Mouse (Mus musculus): ENCODE measurements around the gene Map10. TPM values are rescaled to one million over a fixed set of nuclear protein-coding genes. Genes with fewer than 3 reads are reported as not detected.
A peak's percentile ranks its signal among the peaks of the same experiment; 100 is the strongest.

Gene Map10
- polyA plus RNA-seq, 1 experiment from 2014 or later = 8.2 TPM

- no peaks in the 10 kb centered on the region for H3K27me3 ChIP-seq (replicated peaks)
- H3K4me1 ChIP-seq (replicated peaks) = peaks cover 28% of the 10 kb centered on the region
- H3K9me3 ChIP-seq (replicated peaks) = peaks cover 21% of the 10 kb centered on the region
- WGBS = 93% methylated on average over 6 of the region's 6 CpGs
- no peak for ATAC-seq (ENCODE audit: insufficient number of reproducible peaks, low FRiP score)
- H3K4me3 ChIP-seq = peak overlapping the region; percentile 64
- peaks cover 18% of the 10 kb centered on the region for H3K36me3 ChIP-seq
- no peak overlapping the region for H3K27ac ChIP-seq (ENCODE audit: poor library complexity, severe bottlenecking)
- peak overlapping the region; percentile 84 for H3K4me2 ChIP-seq
- H3K9ac ChIP-seq = peak overlapping the region; percentile 76
These were observed 802 bp downstream of the Map10 start for GRCm38 (mm10) chr8:125670420-125670819.

DNA sequence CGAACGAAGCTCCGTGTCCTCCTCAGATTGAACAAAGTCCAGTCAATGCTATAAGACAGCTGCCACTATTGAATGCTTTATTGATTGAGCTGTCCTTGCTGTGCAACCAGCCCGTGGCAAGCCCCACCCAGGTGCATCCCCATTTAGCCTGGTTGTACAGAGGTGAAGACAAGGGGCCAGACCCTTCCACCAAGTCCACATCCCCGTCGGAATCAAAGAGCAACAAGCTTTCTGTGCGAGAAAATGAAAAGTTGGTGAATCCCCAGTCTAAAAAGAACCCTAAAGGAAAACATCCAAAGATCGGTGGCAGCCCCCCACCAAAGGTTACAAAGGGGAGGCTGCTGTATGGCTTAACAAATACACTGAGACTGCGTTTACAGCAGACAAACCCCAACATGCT, 1.3 kb downstream of the Map10 start:
- Histone ChIP-seq H3K4me1 (replicated peaks) (peaks cover 24% of the 10 kb centered on the region), H3K36me3 (peaks cover 18% of the 10 kb centered on the region), H3K9ac (no peak overlapping the region), H3K27me3 (replicated peaks) (no peaks in the 10 kb centered on the region), H3K9me3 (replicated peaks) (peaks cover 21% of the 10 kb centered on the region), H3K4me3 (no peak overlapping the region), H3K4me2 (no peak overlapping the region), H3K27ac (ENCODE audit: poor library complexity, severe bottlenecking) (no peak overlapping the region)
- 93% methylated on average over 9 of the region's 9 CpGs for WGBS
- no peak for ATAC-seq (ENCODE audit: insufficient number of reproducible peaks, low FRiP score)

GRCm38 (mm10) chr8:125671371-125671770, 1.8 kb downstream of the Map10 start:
- Histone ChIP-seq H3K9me3 (replicated peaks) (peaks cover 21% of the 10 kb centered on the region), H3K9ac (no peak overlapping the region), H3K4me1 (replicated peaks) (peaks cover 20% of the 10 kb centered on the region), H3K4me3 (no peak overlapping the region), H3K36me3 (peaks cover 18% of the 10 kb centered on the region), H3K27me3 (replicated peaks) (no peaks in the 10 kb centered on the region), H3K27ac (ENCODE audit: poor library complexity, severe bottlenecking) (no peak overlapping the region), H3K4me2 (no peak overlapping the region)
- ATAC-seq (ENCODE audit: insufficient number of reproducible peaks, low FRiP score) = no peak
- 92% methylated on average over 5 of the region's 5 CpGs for WGBS

DNA sequence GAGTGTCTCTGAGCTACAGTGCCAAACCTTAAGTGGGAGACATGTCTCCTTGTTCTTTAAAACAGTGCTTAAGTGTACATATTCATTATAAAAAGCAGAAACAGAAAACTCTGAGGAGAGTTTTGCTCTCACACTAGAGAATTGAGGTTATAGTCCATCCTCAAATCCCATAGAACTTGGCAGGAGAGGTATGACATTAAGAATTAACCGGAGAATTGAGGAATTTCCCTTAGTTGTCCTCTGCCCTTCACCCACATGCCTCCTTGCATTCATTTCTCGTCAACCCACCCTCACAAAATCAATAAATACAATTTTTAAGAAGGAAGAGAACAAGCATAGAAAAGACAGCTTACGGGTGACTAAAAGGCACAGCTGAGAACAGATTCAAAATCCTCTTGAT, 6.2 kb downstream of the Map10 start:
- Histone ChIP-seq H3K4me2 (no peak overlapping the region), H3K27me3 (replicated peaks) (no peaks in the 10 kb centered on the region), H3K4me3 (no peak overlapping the region), H3K36me3 (peaks cover 13% of the 10 kb centered on the region), H3K9ac (no peak overlapping the region), H3K27ac (ENCODE audit: poor library complexity, severe bottlenecking) (no peak overlapping the region), H3K9me3 (replicated peaks) (peaks cover 13% of the 10 kb centered on the region), H3K4me1 (replicated peaks) (no peaks in the 10 kb centered on the region)
- 76% methylated on average over 3 of the region's 3 CpGs for WGBS
- no peak for ATAC-seq (ENCODE audit: insufficient number of reproducible peaks, low FRiP score)

GRCm38 (mm10) chr8:125677484-125677883, 7.9 kb downstream of the Map10 start:
- Histone ChIP-seq H3K27me3 (replicated peaks) (no peaks in the 10 kb centered on the region), H3K4me3 (no peak overlapping the region), H3K36me3 (no peaks in the 10 kb centered on the region), H3K4me2 (no peak overlapping the region), H3K4me1 (replicated peaks) (no peaks in the 10 kb centered on the region), H3K27ac (ENCODE audit: poor library complexity, severe bottlenecking) (no peak overlapping the region), H3K9me3 (replicated peaks) (no peaks in the 10 kb centered on the region), H3K9ac (no peak overlapping the region)
- 84% methylated on average over 6 of the region's 6 CpGs for WGBS
- ATAC-seq (ENCODE audit: insufficient number of reproducible peaks, low FRiP score) = no peak

DNA sequence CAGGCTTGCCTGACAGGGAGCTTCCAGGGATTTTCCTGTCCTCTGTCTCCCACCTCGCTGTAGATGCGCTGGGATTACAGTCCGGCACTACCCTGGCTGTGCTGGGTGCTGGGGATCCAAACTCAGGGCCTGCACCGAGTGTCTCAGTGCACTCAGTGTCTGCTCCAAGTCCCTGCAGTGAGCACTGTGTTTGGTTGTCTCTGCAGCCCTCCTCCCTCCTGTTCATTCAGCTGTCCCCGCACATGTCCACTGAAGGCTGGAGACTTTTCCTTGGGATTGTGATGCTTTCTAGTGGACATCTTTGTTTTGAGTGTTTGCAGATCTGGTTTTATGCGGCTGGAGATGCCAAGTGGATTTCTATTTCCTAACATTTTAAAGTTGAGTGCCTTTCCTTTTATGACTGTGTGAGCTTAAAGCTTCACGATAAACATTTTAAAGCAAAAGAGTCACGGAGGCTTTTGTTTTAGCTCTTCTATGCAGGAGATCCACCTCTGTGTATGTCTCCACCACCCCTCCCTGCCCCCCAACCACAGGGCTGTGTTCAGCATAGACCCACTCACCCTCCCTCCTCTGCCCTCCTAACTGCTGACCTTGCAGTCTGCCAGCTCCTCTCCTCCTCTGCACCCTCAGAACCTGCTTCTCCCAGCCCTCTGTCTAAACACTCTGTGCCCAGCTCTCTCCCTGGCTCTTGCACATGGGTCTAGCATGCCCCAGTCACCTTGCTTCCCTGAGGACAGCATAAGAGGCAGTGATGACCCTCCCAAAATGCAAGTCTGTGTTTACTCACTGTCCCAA, 9.4 kb downstream of the Map10 start:
- WGBS = 82% methylated on average over 8 of the region's 8 CpGs

DNA sequence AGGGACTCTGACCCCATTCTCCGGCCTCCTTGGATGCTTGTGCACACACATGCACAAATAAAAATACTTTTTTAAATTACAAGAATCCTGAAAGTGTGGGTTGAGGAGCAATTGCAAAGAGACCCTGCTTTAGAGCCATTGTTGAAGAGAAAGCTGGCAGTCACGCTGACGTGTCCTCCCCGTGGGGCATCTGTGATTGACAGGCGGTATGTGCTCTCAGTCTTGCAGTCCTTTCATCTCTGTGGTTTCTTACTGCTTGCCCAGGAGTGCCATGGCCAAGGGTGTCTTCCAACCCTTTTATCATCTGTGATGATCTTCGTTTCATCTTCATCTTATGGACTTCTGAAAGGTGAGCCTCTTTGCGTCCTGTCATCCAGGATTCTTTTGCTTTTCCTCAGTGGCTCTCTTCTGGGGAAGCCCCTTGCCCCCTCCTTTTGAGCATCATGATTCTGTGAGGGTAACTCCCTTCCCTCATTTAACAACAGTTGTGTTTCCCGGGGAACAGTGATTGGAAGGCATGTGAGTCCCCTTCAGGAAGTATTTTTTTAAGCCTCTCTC, 11.3 kb downstream of the Map10 start:
- no peak overlapping the region for H3K4me2 ChIP-seq
- no peak overlapping the region for H3K27ac ChIP-seq (ENCODE audit: poor library complexity, severe bottlenecking)
- H3K27me3 ChIP-seq (replicated peaks) = no peaks in the 10 kb centered on the region
- no peaks in the 10 kb centered on the region for H3K36me3 ChIP-seq
- H3K4me1 ChIP-seq (replicated peaks) = peaks cover 9% of the 10 kb centered on the region
- no peak for ATAC-seq (ENCODE audit: insufficient number of reproducible peaks, low FRiP score)
- no peak overlapping the region for H3K9ac ChIP-seq
- H3K4me3 ChIP-seq = no peak overlapping the region
- 49% methylated on average over 8 of the region's 8 CpGs for WGBS
- no peaks in the 10 kb centered on the region for H3K9me3 ChIP-seq (replicated peaks)

More for the DNA sequence above, 9.4 kb downstream of the Map10 start:
- Histone ChIP-seq H3K4me2 (no peak overlapping the region), H3K4me1 (replicated peaks) (no peaks in the 10 kb centered on the region), H3K27me3 (replicated peaks) (no peaks in the 10 kb centered on the region), H3K9me3 (replicated peaks) (no peaks in the 10 kb centered on the region), H3K9ac (no peak overlapping the region), H3K4me3 (no peak overlapping the region), H3K36me3 (no peaks in the 10 kb centered on the region), H3K27ac (ENCODE audit: poor library complexity, severe bottlenecking) (no peak overlapping the region)
- no peak for ATAC-seq (ENCODE audit: insufficient number of reproducible peaks, low FRiP score)

DNA sequence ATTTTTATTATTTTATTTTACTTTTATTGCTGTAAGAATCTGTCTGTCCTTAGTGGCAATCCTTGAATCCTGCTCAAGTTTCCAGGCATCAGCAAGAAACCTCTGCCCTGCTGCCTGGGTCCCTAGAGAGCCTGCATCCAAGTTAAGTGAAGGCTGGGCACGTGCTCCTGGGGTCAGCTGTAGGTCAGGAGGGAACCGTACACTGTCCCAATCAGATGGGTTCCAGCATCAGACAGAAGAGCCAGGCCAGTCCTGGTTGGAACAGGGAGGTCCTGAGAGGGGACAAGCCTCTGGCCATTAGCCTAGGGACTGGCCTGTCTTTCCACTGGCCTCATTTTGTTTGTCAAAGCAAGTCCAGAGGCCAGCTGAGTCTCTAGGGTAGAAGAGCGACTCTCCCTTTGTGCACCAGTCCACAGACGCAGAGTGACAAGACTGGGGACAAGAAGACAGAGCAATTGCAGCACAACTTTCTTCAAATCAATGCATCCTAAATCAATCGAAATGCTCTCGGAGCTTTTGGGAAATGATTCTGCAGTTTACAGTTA, 15.7 kb downstream of the Map10 start:
- H3K27me3 ChIP-seq (replicated peaks) = no peaks in the 10 kb centered on the region
- peaks cover 19% of the 10 kb centered on the region for H3K4me1 ChIP-seq (replicated peaks)
- ATAC-seq (ENCODE audit: insufficient number of reproducible peaks, low FRiP score) = no peak
- WGBS = 56% methylated on average over 6 of the region's 6 CpGs
- H3K4me3 ChIP-seq = no peak overlapping the region
- H3K9ac ChIP-seq = no peak overlapping the region
- H3K4me2 ChIP-seq = no peak overlapping the region
- H3K9me3 ChIP-seq (replicated peaks) = no peaks in the 10 kb centered on the region
- H3K27ac ChIP-seq (ENCODE audit: poor library complexity, severe bottlenecking) = no peak overlapping the region
- no peaks in the 10 kb centered on the region for H3K36me3 ChIP-seq

DNA sequence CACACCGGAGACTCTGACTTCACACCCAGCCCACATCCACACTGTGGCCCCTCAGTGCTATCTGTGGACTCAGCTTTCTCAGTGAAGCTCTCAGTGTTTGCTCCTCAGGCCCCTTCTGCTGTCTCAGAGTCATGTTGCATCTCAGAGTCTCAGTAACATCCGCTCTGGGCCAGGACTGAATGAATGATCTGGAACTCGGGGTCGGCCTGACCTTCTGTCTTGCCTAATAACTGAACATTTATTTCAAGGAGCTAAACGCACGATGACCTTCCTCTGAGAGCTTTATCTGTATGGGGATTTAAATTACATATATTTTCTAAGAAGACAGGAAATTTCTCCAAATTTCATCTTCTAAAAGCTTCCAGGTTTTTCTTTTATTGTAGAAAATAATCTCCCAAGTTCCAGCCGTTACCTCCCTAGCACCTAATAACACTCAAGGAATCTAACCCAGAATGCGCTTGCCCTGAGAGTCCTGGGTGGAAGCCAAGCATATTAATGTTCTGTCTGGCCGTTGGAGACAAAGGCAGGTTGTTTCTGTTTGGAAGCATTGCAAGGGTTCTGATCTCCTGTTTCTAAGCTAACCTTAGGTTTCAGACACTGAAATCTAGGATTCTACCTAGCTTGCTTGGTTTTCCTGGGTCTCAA, 16.7 kb downstream of the Map10 start:
- Histone ChIP-seq H3K27me3 (replicated peaks) (no peaks in the 10 kb centered on the region), H3K4me2 (0 out of 2 replicates have a peak overlapping the region, but pooled peaks have one; percentile 11), H3K27ac (ENCODE audit: poor library complexity, severe bottlenecking) (peak overlapping the region; percentile 52), H3K4me3 (no peak overlapping the region), H3K9me3 (replicated peaks) (no peaks in the 10 kb centered on the region), H3K9ac (no peak overlapping the region), H3K36me3 (no peaks in the 10 kb centered on the region), H3K4me1 (replicated peaks) (peaks cover 19% of the 10 kb centered on the region)
- WGBS = 62% methylated on average over 9 of the region's 9 CpGs
- ATAC-seq (ENCODE audit: insufficient number of reproducible peaks, low FRiP score) = no peak

DNA sequence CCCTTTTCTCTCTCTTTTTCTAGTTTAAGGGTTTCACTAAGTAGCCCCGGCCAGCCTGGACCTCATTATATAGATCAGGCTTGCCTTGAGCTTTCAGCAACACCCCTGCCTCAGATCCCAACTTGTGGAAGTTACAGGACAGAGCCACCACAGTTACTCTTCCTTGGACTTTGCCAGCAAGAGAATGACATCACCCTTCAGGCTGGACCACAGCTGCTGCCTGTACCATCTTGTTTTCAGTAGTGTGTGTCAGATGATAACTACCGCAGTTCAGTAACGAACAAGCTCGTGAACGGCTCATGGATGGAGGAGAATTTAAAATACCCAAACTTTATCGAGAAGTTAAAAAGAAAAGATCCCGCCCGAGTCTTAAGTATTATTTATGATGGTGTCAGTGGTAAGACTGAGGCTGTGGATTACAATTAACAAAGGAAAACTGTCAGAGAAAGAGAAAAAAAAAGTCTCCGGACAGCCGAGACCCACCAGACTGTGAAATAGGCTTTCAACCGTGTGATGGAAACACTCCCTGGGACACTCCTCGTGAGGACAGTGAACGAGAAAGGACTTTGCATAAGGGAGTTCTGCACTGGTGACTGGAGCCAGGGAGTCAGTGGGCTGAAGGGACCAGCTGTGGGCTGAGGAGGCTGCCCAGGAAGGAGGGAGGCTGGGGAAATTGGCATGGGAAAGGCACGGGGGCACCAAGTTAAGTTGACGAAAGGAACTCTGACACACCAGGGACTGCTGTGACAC, 20.7 kb downstream of the Map10 start:
- Histone ChIP-seq H3K36me3 (no peaks in the 10 kb centered on the region), H3K4me2 (no peak overlapping the region), H3K9me3 (replicated peaks) (no peaks in the 10 kb centered on the region), H3K9ac (no peak overlapping the region), H3K4me3 (no peak overlapping the region), H3K4me1 (replicated peaks) (peaks cover 16% of the 10 kb centered on the region), H3K27ac (ENCODE audit: poor library complexity, severe bottlenecking) (no peak overlapping the region), H3K27me3 (replicated peaks) (no peaks in the 10 kb centered on the region)
- WGBS = 72% methylated on average over 15 of the region's 15 CpGs
- no peak for ATAC-seq (ENCODE audit: insufficient number of reproducible peaks, low FRiP score)

DNA sequence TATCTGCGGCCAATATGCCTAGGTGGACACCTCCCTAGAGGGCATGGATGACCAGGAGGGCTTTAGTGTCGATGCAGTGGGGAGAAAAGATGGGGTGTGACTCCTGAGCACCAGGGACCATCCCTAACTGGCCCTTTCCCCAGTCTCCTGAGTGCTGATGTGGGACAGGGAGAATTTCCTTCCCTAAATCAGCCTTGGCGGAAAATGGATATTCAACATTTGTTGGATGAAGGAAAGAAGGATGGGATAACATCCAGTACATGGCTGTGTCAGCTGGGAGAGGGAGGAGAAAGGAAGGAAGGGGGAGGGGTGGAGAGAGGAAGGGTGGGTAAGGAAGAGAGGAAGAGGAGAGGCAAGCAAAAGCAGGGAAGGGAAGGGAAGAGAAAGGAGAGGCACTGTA, 21.3 kb downstream of the Map10 start:
- no peak overlapping the region for H3K4me3 ChIP-seq
- 77% methylated on average over 3 of the region's 3 CpGs for WGBS

More for the DNA sequence above, 21.3 kb downstream of the Map10 start:
- ATAC-seq (ENCODE audit: insufficient number of reproducible peaks, low FRiP score) = no peak
- H3K4me2 ChIP-seq = no peak overlapping the region
- H3K9me3 ChIP-seq (replicated peaks) = no peaks in the 10 kb centered on the region
- peaks cover 11% of the 10 kb centered on the region for H3K4me1 ChIP-seq (replicated peaks)
- H3K27me3 ChIP-seq (replicated peaks) = no peaks in the 10 kb centered on the region
- H3K36me3 ChIP-seq = no peaks in the 10 kb centered on the region
- H3K27ac ChIP-seq (ENCODE audit: poor library complexity, severe bottlenecking) = no peak overlapping the region
- no peak overlapping the region for H3K9ac ChIP-seq

All from heart, embryonic 12.5 days (tissue).